Mouse (Mus musculus) mouse embryonic stem cell (cell line): ENCODE measurements around the gene Echdc3.

ENCODE experiments used
- in situ Hi-C, 2 experiments: fragments of 300-500 bp; cut with MboI; formaldehyde crosslinking; loops; 1 replicate in 1 of 2; 3 replicates in 1 of 2; pipeline ENCODE4 v1.14.3; 2019 to 2020; ENCODE audit warnings: low sequenced_read_pairs in 2 of 2, low pct_unique_long_range_greater_than_20kb in 1 of 2, mixed read lengths in 1 of 2; ENCODE audit not compliant: unreplicated experiment in 1 of 2

Echdc3 gene

DNA sequence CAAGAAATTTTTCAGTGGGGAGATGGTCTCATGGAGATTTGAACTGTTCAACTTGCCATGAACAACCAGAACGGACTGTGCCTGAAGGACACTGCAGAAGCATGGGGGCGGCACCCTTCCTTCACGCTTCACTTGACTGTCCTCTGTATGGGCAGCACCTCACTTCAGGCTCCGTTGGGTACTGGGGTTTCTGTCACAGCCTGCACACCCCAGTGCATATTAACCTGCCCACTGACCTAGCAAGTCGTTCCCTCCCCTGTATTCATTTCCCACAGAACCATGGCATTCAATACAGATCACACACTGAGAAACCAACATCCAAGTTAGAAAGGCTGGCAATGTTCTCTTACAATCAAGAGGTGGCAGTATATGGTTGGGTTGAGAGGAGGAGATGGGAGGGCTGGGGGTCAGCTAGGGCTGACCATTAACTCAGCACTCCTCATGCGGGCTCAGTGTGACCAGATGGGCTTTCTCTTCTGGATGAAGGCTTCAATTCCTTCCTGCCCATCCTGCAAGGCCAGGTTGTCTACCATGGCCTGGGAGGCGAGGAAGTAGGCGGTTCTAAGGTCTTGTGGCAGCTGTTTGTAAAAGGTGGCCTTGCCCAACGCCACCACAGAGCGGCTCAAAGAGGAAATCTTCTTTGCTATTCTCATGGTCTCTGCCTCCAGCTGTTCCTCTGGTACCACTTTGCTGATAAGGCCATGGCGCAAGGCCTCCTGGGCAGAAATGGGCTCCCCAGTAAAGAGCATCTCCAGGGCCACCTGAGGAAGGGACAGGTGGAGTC, 23.8 kb downstream of the Echdc3 start:
- in situ Hi-C loops: no loop called here

DNA sequence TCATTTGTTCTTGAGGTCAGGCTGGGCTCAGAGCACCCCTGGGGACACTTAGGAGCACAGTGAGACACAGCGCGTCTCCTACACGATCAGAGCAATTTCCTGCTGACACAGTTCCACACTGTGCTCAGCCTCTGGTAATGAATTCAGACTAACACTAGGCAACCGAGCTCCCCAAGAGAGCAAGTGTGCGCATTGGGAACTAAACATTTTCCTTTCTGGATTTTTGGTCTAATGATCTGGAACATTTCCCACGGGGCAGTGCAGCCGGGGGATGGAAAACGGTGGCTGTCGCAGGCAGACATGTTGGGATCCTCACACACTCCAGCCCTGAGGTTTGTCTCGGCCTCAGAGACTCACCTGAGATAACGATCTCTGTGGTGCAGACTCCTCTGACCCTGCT, 25.4 kb downstream of the Echdc3 start:
- in situ Hi-C loops: no loop called here

- in situ Hi-C loops: no loop called here
Observed at GRCm38 (mm10) chr2:6186913-6187312, 25.9 kb downstream of the Echdc3 start.

GRCm38 (mm10) chr2:6179749-6180117, 33.1 kb downstream of the Echdc3 start:
- in situ Hi-C loops: no loop called here

DNA sequence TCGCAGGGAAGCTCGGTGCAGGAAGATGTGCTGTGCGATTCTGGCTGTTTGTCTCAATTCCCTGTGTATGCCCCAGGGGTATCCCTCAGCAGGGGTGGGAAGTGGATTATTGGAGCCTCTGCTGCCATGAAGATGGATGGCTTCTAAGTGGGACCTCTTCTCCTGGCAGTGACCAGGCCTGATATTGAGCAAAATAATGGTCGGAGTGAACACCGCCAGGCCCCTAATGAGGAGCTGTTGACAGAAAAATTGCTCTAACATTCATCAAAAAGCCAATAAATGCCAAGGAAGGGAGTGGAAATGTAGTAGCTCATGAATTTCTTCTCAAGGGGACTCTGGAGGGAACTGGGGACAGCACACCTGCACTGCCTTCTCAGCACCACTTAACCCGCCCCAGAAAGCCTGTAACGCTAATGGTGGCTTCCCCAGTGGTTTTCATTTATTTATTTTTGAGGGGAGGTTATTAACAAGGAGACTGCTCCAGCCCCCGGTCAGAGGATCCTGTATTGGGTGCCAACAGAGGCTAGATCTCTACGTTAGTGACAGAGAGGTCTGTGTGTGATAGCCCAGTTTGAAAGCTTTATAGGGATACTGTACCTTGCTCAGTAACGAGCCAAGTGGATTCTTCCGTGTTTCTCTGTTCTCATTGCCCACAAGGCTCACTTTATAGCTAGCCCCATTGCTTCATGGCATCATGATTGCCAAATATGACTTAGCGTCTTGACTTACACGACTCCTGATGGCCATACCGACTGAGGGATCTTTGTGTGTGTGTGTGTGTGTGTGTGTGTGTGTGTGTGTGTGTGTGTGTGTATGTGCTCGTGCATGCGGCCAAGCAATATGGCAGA, 33.7 kb downstream of the Echdc3 start:
- in situ Hi-C loops: no loop called here

DNA sequence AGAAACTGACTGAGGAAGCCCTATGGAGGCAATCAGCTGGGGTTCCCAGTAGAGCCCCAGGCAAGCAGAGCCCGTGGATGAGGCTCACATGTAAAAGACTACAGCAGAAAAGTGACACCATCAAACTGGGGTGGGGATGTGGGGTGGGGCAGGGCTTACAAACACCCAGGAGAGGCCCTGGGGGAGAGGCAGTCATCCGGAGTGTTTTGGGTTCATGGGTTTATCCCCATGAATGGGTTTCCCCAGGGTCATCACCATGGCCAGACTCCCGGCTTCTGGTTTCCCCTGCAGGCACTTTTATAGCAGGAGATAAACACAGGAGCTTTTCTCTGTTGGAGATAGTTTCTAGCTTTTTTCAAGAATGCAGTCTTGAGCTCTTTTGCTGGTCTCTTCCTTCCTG, 39.8 kb downstream of the Echdc3 start:
- in situ Hi-C loops: no loop called here

DNA sequence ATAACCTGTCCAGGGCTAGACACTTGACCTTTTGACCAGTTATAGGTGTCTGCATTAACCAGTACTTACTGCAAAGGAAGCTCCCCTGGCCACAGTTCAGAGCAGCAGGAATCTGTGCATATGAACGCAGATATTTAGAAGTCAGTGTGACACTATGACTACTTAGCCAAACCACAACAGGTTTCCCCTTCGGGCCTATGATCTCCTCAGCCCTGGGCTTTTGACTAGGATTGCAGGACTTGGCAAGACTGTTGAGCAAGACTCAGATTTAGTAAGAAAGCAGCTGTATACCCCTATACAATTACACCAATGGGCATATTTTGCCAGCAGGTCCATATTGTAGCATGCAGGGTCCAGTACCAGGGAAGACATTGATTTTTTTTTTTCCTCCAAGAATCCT, 44.3 kb downstream of the Echdc3 start:
- in situ Hi-C loops: loop anchor here in 1 of 2 experiments (10.0 kb wide), 1 partner anchor 174 kb away; no protein-coding TSS in a partner anchor

DNA sequence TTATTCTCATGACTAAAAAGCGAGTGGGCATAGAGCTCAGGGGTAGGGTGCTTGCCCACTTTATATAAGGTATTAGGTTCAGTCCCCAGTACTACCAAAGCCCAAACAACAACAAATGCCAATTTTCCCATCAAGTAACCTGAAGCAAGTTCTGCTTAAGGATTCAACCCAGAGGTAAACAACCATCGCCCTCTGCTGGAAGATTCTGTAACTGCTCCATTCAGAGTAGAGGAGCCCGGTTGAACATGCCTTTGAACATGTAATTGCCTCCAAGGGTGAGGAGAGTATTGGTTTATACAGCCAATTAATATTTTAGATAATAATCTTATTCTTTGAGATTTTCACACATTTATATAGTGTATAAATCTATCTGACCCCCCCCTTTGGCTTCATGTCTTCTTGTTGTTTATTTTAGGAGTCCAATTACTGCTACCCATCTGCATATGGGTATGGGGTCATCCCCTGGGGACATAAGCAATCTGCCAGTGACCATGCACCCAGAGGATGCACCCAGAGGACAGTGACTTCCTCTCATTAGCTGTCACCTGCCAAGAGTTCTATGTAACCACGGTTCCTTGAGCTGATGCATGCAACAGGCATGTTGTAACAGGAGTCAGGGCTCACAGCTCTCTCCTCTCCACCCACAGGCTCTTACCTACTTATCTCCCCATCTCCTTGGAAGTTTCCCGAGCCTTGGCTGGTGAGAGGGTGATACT, 44.8 kb downstream of the Echdc3 start:
- in situ Hi-C loops: loop anchor here in 1 of 2 experiments (10.0 kb wide), 1 partner anchor 173 kb away; no protein-coding TSS in a partner anchor

DNA sequence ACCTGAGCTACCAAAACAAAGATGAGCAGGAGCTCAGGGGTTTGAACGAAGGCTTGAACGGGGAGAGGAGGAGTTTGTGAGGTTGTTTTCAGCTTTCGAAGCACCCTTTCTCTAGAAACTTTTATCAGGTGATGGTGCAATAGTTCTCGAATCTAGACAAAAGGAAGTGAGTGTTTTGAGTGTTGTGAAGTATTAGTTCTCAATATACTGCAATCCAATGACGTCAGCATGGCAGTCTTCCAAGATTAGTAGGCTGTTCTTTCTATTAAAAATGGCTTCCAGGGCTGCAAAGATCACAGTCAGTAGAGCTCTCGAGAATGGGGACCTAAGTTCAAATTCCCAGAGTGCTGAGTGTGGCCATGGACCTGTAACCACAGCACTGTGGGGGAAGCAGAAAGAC, 47.1 kb downstream of the Echdc3 start:
- in situ Hi-C loops: loop anchor here in 1 of 2 experiments (10.0 kb wide), 1 partner anchor 171 kb away; no protein-coding TSS in a partner anchor

DNA sequence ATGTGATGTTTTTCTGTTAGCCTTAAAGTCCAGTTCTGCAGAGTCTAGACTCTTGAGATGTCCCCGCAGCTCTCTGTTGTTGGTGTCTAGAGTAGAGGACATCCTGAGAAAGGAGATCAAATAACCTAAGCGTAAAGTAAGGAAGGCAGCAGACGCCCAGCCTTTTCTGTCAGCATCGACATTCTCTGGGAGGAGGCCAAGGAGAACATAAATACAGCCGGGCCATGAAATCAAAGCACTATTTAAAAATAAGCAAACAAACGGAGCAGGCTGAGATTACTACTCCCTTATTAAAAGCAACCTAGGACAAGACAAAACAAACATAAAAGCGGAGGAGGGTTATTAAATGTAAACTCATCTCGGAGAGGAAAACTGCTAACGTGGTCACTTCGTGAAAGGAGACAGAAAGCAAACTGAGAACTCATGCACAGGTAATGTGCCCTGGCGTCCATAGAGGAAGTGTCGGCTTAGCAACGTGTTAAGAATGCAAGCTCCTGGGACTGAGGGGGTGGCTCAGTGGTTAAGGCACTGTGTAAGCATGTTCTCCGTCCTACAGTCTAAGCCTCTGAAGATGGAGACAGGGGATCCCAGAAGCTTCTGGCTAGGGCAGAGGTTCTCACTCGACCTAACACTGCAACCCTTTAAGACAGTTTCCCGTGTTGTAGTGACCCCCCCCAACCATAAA, 48.1 kb downstream of the Echdc3 start:
- in situ Hi-C loops: loop anchor here in 1 of 2 experiments (10.0 kb wide), 1 partner anchor 170 kb away; no protein-coding TSS in a partner anchor

DNA sequence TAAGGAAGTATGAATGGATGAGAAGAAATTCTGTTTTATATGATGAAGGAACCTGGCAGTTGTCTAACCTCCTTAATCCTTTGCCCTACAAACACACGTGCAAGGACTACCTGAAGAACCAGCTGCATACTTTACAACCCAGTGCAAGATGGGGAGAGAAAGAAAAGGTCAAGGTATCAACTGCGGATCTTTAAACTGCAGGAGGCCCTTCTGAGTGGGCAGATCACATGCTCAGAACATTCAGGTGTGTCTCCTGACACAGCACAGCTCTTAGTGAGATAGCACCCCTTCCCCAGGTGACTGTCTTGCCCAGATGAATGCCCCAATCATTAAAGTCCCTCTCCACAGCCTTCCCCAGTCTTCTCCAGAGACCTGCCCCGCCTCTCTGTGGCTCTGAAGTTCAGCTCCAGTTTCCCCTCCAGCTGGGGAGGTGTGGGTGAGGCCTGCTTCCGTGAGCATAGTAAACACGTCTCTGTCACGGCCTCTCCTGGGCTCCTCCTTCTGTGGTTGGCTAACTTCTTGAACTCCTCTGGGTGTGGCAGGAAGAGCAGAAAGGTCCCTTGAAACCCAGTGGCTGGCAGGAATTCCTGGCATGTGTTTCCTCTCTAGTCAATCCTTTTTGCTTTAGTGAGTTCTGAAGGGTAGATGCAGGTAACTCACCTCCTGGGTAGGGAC, 50.3 kb downstream of the Echdc3 start:
- in situ Hi-C loops: loop anchor here in 1 of 2 experiments (10.0 kb wide), 1 partner anchor 168 kb away; no protein-coding TSS in a partner anchor

DNA sequence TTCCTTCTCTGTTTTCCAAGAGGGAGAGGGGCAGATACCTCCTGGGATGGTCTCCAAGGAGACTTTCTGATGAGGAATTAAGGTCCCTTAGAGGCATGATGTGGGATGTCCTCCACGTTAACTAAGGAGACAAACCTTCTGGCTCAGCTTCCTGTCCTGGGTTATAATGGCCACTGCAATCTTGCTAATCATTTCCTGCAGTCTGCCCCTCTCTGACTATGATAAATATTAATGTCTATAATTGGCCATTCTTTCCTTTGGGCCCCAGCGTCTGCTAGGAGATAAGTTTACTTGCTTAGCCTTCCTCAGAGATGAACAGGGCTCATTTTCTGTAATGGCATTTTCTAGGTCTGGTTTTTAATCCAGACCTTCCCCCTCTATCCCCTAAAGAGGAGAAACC, 53.1 kb downstream of the Echdc3 start:
- in situ Hi-C loops: loop anchor here (10.0 kb wide), 2 partner anchors 95 to 165 kb away; no protein-coding TSS in a partner anchor

GRCm38 (mm10) chr2:6159219-6159618, 53.6 kb downstream of the Echdc3 start:
- in situ Hi-C loops: loop anchor here (10.0 kb wide), 2 partner anchors 94 to 164 kb away; no protein-coding TSS in a partner anchor

DNA sequence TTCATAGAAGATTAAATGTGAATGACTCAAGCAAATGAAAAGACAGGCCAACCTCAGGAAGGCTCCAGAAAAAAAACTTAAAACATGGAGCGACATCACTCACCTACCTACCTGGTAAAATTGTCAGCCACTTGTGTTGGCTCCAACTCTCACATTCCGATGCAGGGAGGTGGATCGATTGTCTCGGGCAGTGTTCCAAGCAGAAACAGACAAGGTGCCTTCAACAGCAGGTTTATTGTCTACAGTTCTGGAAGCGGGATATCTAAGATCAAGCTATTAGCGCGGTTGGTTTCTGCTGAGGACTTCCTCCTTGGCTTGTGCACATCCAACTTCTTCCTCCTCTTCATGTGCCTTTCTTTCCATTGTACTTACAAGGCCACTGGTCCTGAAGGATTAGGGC, 55.2 kb downstream of the Echdc3 start:
- in situ Hi-C loops: loop anchor here (10.0 kb wide), 2 partner anchors 93 to 163 kb away; no protein-coding TSS in a partner anchor

GRCm38 (mm10) chr2:6157208-6157607, 55.6 kb downstream of the Echdc3 start:
- in situ Hi-C loops: loop anchor here (10.0 kb wide), 2 partner anchors 92 to 162 kb away; no protein-coding TSS in a partner anchor

DNA sequence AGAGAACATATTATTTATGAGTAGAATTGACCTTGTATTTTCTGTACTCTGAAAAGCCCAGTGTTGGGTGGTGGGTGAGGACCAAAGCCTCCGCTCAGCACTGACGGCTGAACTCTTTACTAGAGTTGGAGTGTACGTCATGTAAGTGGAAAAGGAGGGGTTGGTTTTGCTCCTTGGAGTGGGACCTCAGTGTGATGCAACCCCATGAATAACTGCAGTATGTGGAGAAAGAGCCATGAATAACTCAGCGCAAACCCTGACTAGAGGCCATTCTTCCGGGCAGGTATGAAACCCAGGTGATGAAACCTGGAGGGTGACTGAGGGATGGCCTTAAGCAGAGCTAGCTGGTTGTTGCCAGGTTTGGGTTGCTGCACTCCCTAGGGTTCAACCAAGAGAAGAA, 63.0 kb downstream of the Echdc3 start:
- in situ Hi-C loops: loop anchor here (10.0 kb wide), 2 partner anchors 85 to 155 kb away; no protein-coding TSS in a partner anchor

- in situ Hi-C loops: no loop called here
Observed at GRCm38 (mm10) chr2:6146901-6147300, 65.9 kb downstream of the Echdc3 start.
